Mouse (Mus musculus) olfactory bulb, adult 2 months (tissue): Measurements from ENCODE around the gene Cngb1. TPM values are rescaled to one million over a fixed set of nuclear protein-coding genes. Genes with fewer than 3 reads are reported as not detected.

Experiments used
- H3K27ac ChIP-seq: fragments of 200-500 bp; 2 replicates; pipeline ENCODE4 v1.5.1; 2012; ENCODE audit warnings: low read depth, low read length; ENCODE audit not compliant: insufficient read depth
- H3K4me1 ChIP-seq: fragments of 200-500 bp; 2 replicates; pipeline ENCODE4 v1.6.1; 2012; ENCODE audit warnings: low read length; ENCODE audit not compliant: control insufficient read depth, insufficient read depth
- H3K4me3 ChIP-seq: fragments of 200-500 bp; 2 replicates; pipeline ENCODE4 v1.5.1; 2012; ENCODE audit warnings: mild to moderate bottlenecking, low read depth, low read length, moderate library complexity; ENCODE audit not compliant: insufficient read depth
- CTCF ChIP-seq: fragments of 200-500 bp; IDR thresholded peaks from 2 replicates; pipeline ENCODE4 v1.5.1; 2012; ENCODE audit warnings: low read depth, mild to moderate bottlenecking, low read length, moderate library complexity; ENCODE audit not compliant: insufficient read depth
- POLR2A ChIP-seq: fragments of 200-500 bp; IDR thresholded peaks from 2 replicates; pipeline ENCODE4 v1.6.1; 2012; ENCODE audit warnings: mild to moderate bottlenecking, low read depth, low read length, moderate library complexity; ENCODE audit not compliant: insufficient read depth
- WGBS: fragments of 180-500 bp; shearing (Covaris S2); methylation state at CpG from one replicate; pipeline ENCODE4 v1.1.7; 2018; 5-methylcytosine and 5-hydroxymethylcytosine counted together
- polyA plus RNA-seq: library from polyadenylated mRNA; stranded (reverse); fragments of >200 nt; gene quantifications from 2 replicates; pipeline ENCODE4 v1.2.4, GENCODE M21; 2012; ENCODE audit warnings: low replicate concordance; ENCODE audit not compliant: missing spikeins, insufficient read depth, insufficient read length

Cngb1 gene
- polyA plus RNA-seq, 1 experiment = not detected

DNA sequence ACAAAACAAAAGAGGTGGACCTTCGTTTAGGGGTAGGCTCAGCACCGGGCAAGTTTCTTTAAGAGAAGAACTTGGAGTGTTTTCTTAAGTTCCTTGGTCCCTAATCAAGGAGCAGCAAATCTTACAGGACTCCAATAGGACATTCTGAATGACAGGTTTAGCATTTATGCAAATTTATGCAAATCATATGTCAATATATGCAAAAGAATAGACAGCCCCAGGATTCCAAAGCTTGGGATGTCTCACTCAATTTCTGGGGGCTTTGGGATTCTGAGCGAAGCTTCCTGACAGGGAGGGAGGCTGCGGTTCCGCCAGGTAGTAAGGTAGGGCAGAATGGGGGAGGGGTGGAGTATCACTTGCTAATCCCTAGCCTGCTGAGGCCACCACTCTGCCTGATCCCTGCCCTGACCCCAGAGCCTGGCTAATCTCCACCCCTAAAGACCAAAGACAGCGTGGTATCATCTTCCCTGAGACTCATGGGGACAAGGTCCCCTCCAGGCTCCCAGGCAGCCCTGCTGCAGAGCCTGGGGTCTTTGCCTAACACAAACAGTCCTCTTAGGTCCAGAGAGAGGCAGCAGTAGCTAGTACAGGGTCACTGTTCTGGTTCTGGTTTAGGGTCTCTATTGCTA, 4.1 kb upstream of the Cngb1 start, which contains the start of gene Tepp:
Tepp (plus strand) TSS at position 225 of the 629 bp plus-strand sequence.
- TF ChIP-seq CTCF = no peak
- TF ChIP-seq POLR2A = no peak
- WGBS = 55% methylated on average over 6 of the region's 6 CpGs
- H3K27ac ChIP-seq = no peak within 1 kb of the TSS
- no peak within 1 kb of the TSS for H3K4me3 ChIP-seq
- no peaks in the 10 kb centered on the region for H3K4me1 ChIP-seq

DNA sequence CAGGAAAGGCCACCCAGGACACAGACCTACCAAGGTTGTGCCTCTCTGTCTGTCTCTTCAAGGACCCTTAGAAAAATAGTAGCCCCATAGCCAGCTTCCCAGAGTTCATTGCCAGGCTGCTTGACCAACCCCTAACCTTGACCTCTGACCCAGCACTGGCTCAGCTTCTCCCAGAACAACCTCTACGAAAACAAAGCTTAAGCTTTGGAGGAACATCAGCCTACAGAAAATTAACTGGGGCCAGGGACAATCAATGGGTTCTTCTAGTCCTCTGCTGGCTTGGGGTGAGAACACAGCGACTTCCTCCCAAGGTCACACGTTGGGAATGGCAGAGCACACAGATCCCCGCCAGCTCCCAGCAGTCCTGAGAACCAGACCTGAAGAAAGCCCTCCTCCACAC, 859 bp downstream of the Cngb1 start:
- no peak overlapping the region for H3K27ac ChIP-seq
- H3K4me3 ChIP-seq = no peak overlapping the region
- 89% methylated on average over 4 of the region's 4 CpGs for WGBS
- TF ChIP-seq POLR2A = no peak
- TF ChIP-seq CTCF = no peak
- no peaks in the 10 kb centered on the region for H3K4me1 ChIP-seq

DNA sequence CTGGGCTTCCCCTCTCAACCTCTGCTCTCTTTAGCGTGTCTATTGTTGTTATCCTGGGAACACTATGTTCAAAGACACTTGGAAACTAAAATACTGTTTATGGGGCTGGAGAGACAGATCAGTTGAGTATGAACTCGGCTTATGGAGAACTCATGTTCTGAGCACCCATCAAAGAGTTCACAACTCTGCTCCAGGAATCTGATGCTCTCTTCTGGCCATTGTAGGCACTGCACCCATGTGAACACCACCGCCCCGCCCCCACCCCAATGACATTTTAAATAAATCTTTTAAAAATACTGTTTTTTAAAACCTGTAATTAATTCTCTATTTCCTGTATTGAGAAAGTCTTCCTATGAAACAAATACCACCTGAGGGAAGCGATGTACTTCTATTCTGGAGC, 4.0 kb downstream of the Cngb1 start:
- Histone ChIP-seq H3K4me1 (no peaks in the 10 kb centered on the region), H3K4me3 (no peak overlapping the region), H3K27ac (no peak overlapping the region)
- TF ChIP-seq CTCF (no peak), POLR2A (no peak)
- WGBS = 23% methylated on average over 5 of the region's 5 CpGs

DNA sequence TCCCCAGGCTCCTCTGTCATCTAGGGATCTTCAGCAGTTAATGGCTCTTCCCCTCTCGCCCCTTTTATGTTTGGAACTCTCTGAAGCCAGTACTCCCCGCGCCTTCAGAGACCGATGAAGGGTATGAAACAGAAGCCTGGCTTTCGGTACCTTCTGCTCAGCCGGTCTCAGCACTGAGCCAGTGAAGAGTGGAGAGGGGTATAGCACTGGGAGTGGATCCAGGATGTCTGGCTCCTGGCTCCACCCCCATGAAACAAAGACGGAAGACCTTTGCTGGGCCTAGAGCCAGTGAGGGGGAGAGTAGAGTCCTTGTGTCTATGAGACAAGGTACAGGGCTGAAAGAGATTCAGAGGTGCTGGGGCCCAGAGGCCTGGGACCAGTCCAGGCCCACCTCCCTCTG, 12.5 kb downstream of the Cngb1 start:
- 63% methylated on average over 7 of the region's 7 CpGs for WGBS
- no peak overlapping the region for H3K4me3 ChIP-seq

DNA sequence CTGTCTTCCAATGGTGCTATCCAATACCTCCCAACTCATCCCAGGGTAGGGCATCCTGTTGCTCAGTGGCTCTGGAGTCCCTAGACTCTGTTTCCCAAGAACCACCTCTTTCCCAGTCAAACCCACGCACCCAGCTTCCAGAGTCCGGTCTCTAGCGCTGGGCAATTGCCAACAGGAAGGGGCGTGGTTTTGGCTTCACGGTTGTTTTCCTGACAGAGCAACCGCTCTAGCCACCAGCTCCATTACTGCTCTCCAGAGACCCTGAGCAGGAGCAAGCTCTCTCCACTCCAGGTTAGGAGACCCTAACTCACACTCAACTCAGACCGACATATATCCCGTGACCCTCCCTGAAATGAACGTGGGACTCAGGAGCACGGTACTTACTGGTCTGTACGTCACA, 13.2 kb downstream of the Cngb1 start:
- H3K4me3 ChIP-seq = no peak overlapping the region
- H3K27ac ChIP-seq = no peak overlapping the region
- TF ChIP-seq POLR2A = no peak
- no peak for TF ChIP-seq CTCF
- H3K4me1 ChIP-seq = no peaks in the 10 kb centered on the region
- 62% methylated on average over 11 of the region's 11 CpGs for WGBS

More for the DNA sequence above, 12.5 kb downstream of the Cngb1 start:
- Histone ChIP-seq H3K27ac (no peak overlapping the region), H3K4me1 (no peaks in the 10 kb centered on the region)
- no peak for TF ChIP-seq CTCF
- TF ChIP-seq POLR2A = no peak

DNA sequence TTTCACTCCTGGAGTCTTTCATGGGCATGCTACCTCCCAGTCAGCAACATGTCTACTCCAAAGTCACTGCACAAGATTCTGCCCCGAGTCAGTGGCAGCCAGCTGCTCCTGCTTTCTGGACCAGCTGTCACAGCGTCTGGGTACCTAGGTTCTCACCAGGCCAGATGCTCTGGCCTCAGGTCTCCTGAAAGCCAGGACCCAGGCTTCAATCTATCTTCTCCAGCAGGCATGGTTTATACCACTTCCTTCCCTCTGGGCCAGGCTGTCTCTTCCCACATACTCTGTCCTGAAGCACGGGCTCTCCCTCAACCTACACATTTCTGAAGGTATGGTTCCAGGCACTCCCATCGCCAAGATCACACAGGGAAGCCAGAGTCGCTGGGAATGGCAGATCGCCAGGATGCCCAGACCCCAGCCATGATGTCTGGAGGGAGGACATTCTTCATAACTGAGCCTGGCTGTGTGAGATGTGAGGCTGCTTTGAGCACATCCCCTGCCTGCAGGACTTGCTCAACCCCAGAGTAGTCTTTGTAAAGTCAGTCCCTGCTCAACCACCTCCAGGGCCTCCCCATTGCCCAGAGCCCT, 17.2 kb downstream of the Cngb1 start:
- Histone ChIP-seq H3K27ac (no peak overlapping the region), H3K4me3 (no peak overlapping the region), H3K4me1 (no peaks in the 10 kb centered on the region)
- 71% methylated on average over 6 of the region's 6 CpGs for WGBS
- TF ChIP-seq POLR2A (no peak), CTCF (no peak)

DNA sequence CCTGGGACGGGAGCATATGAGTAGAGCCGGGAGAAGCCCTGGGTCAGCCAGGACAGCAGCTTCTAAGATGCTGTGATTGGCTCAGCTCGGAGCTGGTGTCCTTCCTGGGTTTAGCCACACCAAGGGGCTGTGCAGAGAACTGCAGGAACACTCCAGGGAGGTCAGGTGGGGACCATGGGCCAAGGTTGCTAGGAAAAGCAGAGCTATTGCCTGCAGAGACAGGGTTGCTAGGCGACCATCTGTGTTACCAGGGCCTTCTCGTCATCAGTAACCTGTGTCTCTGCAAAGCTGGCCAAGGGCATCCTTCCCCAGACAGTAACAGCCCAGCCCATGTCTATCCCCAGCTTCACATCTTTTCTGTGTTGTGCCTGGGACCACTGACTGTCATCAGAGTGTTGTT, 24.9 kb downstream of the Cngb1 start:
- TF ChIP-seq CTCF (no peak), POLR2A (no peak)
- H3K27ac ChIP-seq = no peak overlapping the region
- no peak overlapping the region for H3K4me3 ChIP-seq
- WGBS = 74% methylated on average over 5 of the region's 5 CpGs
- H3K4me1 ChIP-seq = peaks cover 7% of the 10 kb centered on the region; the same call in 1 of the 2 replicates

DNA sequence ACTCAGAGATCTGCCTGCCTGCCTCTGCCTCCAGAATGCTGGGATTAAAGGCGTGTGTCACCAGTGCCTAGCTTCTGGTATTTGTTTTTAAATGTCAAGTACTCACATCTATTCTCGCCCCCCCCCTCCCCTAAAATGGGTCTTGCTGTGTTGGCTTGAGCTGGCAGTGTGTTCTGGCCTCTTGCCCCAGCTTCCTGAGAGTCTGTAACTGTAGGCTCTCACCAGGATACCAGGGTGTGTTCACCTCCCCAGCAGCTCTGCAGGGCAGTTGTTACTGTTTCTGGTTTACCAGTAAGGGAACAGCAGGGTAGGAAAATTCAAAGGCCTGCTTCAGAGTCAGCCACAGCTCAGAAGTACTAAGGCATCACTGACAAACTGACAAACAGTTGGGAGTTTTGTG, 33.5 kb downstream of the Cngb1 start:
- TF ChIP-seq POLR2A = no peak
- no peak for TF ChIP-seq CTCF
- no peak overlapping the region for H3K27ac ChIP-seq
- no peaks in the 10 kb centered on the region for H3K4me1 ChIP-seq
- 32% methylated on average over 2 of the region's 2 CpGs for WGBS
- H3K4me3 ChIP-seq = no peak overlapping the region

DNA sequence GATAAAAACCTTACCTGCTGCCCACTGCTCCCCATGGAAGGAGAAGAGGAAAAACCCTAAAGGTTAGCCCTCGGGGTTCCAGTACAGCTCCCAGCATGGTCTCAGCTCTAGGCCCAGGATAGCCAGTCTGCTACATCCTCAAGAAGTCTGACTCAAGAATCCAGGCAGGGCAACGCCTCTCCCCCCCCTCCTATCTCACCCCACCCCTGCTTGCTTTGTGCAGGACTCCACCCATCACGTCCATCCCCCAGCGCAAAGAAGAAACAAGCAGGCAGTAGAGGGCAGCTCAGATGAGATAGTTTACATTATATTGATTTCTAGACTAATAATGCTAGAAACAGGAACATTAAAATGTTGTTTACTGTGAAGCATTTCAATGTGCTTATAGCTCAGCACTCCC, 34.5 kb downstream of the Cngb1 start:
- H3K4me1 ChIP-seq = no peaks in the 10 kb centered on the region
- TF ChIP-seq POLR2A (no peak), CTCF (no peak)
- 40% methylated on average over 4 of the region's 4 CpGs for WGBS
- H3K4me3 ChIP-seq = no peak overlapping the region
- H3K27ac ChIP-seq = no peak overlapping the region
